Mouse (Mus musculus): ENCODE results near the gene Mrgpre. TPM values are rescaled to one million over a fixed set of nuclear protein-coding genes. Genes with fewer than 3 reads are reported as not detected.

The Mrgpre gene
- polyA plus RNA-seq (2012; rRNA removed) = 4.0 and 4.4 TPM in 2 replicates

DNA sequence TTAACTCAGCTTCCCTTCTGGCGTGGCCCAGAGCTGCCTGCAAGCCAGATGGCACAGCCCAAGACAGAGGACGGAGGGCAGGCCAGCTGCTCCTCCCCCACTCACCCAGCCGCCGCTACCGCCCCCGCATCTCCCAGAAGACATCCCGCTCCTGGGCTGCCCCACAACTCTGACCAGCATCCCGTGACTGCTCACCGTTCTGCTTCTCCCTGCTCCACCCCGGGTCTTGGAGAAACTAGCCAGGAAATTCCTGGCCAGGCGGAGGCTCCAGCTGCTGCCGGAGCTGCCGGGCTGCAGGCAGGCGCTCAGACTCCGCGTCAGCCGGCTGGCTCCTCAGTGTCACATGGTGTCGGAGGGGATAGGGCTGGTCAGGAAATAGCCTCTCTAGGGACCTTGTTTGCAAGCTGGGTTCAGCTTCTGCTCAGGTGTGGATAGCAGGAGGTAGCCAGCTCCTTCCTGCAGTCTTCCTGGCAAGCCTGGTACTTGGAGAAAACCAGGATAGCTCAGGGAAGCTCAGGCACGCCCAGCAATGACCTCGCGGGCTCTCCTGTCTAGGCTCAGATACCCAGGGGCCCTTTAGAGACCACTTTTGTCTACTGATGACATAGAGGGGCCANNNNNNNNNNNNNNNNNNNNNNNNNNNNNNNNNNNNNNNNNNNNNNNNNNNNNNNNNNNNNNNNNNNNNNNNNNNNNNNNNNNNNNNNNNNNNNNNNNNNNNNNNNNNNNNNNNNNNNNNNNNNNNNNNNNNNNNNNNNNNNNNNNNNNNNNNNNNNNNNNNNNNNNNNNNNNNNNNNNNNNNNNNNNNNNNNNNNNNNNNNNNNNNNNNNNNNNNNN, at the start of gene Mrgpre:
Gene Mrgpre (minus strand): TSS at position 505 of the 834 bp plus-strand sequence.
- Histone ChIP-seq H3K27ac (ENCODE audit: insufficient read depth, low read length) (no peak within 1 kb of the TSS), H3K27me3 (ENCODE audit: control insufficient read depth, insufficient read depth, low read length) (no peaks in the 10 kb centered on the region), H3K4me1 (ENCODE audit: control insufficient read depth, insufficient read depth, low read length) (peaks cover 26% of the 10 kb centered on the region), H3K4me3 (replicated peaks; ENCODE audit: insufficient read depth, low read depth, low read length) (peak within 1 kb of the TSS; percentile 29)
- peak; percentile 45 to 56 for DNase-seq
- 2% methylated on average over 21 of the region's 21 CpGs for WGBS
- TF ChIP-seq POLR2A (IDR thresholded peaks at IDR 0.05; ENCODE audit: borderline replicate concordance, insufficient read depth, low read length) (no peak), CTCF (IDR thresholded peaks at IDR 0.05; ENCODE audit: borderline replicate concordance, insufficient read depth, low read depth, low read length) (no peak)

DNA sequence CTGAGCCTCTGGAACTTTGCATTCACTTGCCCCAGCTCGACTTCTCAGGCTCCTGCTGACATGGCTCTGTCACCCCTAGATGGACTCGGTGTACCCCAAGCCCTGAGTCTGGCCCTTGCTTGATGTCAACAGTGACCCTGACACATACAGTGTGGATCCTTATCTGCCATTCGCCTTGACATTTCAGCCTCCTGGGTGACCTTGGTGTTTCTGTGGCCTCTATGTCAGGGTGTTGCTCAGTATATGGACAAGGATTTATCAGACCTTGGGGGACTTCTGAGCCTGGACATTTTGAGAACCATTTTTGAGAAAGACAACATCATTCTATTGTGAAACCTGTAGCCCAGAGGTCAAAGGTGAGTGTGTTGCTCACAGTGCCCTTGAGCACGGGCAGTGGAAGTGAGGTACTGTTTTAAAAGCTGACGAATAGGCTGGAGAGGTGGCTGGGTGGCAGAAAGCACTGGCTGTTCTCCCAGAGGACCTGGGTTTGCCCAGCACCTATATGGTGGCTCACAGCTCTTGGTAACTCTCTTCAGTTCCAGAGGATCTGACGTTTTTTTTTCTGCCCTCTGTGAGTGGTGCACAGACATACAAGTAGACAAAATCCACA, 49.4 kb upstream of the Mrgpre start:
- Histone ChIP-seq H3K4me1 (ENCODE audit: control insufficient read depth, insufficient read depth, low read length) (peaks cover 13% of the 10 kb centered on the region; the same call in 1 of the 2 replicates), H3K4me3 (replicated peaks; ENCODE audit: insufficient read depth, low read depth, low read length) (no peak overlapping the region), H3K27me3 (ENCODE audit: control insufficient read depth, insufficient read depth, low read length) (no peaks in the 10 kb centered on the region), H3K27ac (ENCODE audit: insufficient read depth, low read length) (no peak overlapping the region)
- WGBS = 82% methylated on average over 6 of the region's 6 CpGs
- no peak for TF ChIP-seq CTCF (IDR thresholded peaks at IDR 0.05; ENCODE audit: borderline replicate concordance, insufficient read depth, low read depth, low read length)
- TF ChIP-seq POLR2A (IDR thresholded peaks at IDR 0.05; ENCODE audit: borderline replicate concordance, insufficient read depth, low read length) = no peak
- no peak for DNase-seq

GRCm38 (mm10) chr7:143832611-143833010, 48.3 kb upstream of the Mrgpre start:
- Histone ChIP-seq H3K4me3 (replicated peaks; ENCODE audit: insufficient read depth, low read depth, low read length) (no peak overlapping the region), H3K4me1 (ENCODE audit: control insufficient read depth, insufficient read depth, low read length) (peaks cover 13% of the 10 kb centered on the region; the same call in 1 of the 2 replicates), H3K27me3 (ENCODE audit: control insufficient read depth, insufficient read depth, low read length) (no peaks in the 10 kb centered on the region), H3K27ac (ENCODE audit: insufficient read depth, low read length) (no peak overlapping the region)
- no peak for DNase-seq
- 97% methylated on average over 2 of the region's 2 CpGs for WGBS
- TF ChIP-seq POLR2A (IDR thresholded peaks at IDR 0.05; ENCODE audit: borderline replicate concordance, insufficient read depth, low read length) = no peak
- no peak for TF ChIP-seq CTCF (IDR thresholded peaks at IDR 0.05; ENCODE audit: borderline replicate concordance, insufficient read depth, low read depth, low read length)

DNA sequence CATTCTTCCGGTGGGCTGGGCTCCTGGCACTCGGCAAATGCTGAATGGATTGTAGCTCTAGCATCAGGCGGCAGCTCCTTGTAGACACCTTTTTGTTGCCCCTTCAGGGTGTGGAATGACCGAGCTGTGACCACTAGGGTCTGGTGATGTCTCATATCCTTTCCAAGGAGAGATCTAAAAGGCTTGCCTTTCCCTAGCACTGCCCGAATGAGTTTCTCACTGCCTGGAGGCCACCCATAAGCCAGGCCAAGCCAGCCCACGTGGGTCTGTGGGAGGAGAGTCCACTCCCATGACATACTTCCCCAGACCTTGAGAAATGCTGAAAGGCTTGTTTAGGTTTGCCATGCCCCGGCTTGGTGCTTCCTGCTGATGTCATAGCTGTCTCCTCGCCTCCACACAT, 47.9 kb upstream of the Mrgpre start:
- Histone ChIP-seq H3K27ac (ENCODE audit: insufficient read depth, low read length) (no peak overlapping the region), H3K4me1 (ENCODE audit: control insufficient read depth, insufficient read depth, low read length) (peaks cover 13% of the 10 kb centered on the region; the same call in 1 of the 2 replicates), H3K4me3 (replicated peaks; ENCODE audit: insufficient read depth, low read depth, low read length) (no peak overlapping the region), H3K27me3 (ENCODE audit: control insufficient read depth, insufficient read depth, low read length) (no peaks in the 10 kb centered on the region)
- DNase-seq = no peak
- no peak for TF ChIP-seq CTCF (IDR thresholded peaks at IDR 0.05; ENCODE audit: borderline replicate concordance, insufficient read depth, low read depth, low read length)
- TF ChIP-seq POLR2A (IDR thresholded peaks at IDR 0.05; ENCODE audit: borderline replicate concordance, insufficient read depth, low read length) = no peak
- WGBS = 67% methylated on average over 8 of the region's 8 CpGs

DNA sequence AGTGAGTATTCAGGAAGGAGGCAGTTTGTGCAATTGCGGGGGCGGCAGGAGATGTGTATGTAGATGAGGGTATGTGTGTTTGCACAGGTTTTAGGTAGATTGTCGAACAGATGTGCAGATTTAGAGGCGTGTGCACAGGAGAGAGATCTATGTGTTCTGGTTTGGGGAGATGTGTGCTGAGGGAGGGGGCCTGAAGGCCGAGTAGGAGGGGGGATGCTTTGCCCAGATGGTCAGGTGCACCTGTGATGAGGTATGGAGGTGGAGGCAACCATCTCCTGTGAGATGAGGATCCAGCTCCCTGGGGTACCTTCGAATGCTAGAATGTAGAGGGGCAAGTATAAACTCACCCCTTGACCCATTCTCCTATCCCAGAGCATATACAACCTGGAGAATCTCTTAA, 46.1 kb upstream of the Mrgpre start:
- no peak for DNase-seq
- Histone ChIP-seq H3K27ac (ENCODE audit: insufficient read depth, low read length) (peak overlapping the region; percentile 23; the same call in 1 of the 2 replicates), H3K27me3 (ENCODE audit: control insufficient read depth, insufficient read depth, low read length) (no peaks in the 10 kb centered on the region), H3K4me3 (replicated peaks; ENCODE audit: insufficient read depth, low read depth, low read length) (peak overlapping the region; percentile 78), H3K4me1 (ENCODE audit: control insufficient read depth, insufficient read depth, low read length) (peaks cover 10% of the 10 kb centered on the region; the same call in 1 of the 2 replicates)
- WGBS = 2% methylated on average over 6 of the region's 6 CpGs
- TF ChIP-seq POLR2A (IDR thresholded peaks at IDR 0.05; ENCODE audit: borderline replicate concordance, insufficient read depth, low read length) (no peak), CTCF (IDR thresholded peaks at IDR 0.05; ENCODE audit: borderline replicate concordance, insufficient read depth, low read depth, low read length) (no peak)

GRCm38 (mm10) chr7:143829504-143830331, 45.4 kb upstream of the Mrgpre start:
- Histone ChIP-seq H3K27ac (ENCODE audit: insufficient read depth, low read length) (peak overlapping the region; percentile 43; the same call in 1 of the 2 replicates), H3K4me1 (ENCODE audit: control insufficient read depth, insufficient read depth, low read length) (peaks cover 5% of the 10 kb centered on the region; the same call in 1 of the 2 replicates)
- WGBS = under 1% methylated on average over 37 of the region's 37 CpGs

DNA sequence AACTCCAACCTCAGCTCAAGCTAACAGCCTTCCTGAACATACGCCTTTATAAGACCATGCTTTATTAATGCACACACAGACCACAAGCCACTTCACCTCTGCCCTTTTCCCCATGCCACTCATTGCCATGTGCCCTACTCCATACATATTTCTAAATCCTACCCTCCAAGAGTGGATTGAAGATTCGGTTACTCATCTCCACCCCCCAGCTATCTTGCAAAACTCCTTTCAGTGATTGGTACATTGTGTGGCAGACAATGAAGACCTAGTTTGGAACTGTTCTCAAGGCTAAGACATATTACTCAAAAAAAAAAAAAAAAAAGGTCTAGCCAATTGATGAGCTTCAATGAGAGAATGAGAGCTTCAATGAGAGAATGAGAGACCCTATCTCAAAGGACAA, 42.7 kb upstream of the Mrgpre start:
- 90% methylated on average over 2 of the region's 2 CpGs for WGBS
- TF ChIP-seq CTCF (IDR thresholded peaks at IDR 0.05; ENCODE audit: borderline replicate concordance, insufficient read depth, low read depth, low read length) (no peak), POLR2A (IDR thresholded peaks at IDR 0.05; ENCODE audit: borderline replicate concordance, insufficient read depth, low read length) (no peak)
- no peaks in the 10 kb centered on the region for H3K27me3 ChIP-seq (ENCODE audit: control insufficient read depth, insufficient read depth, low read length)

More at GRCm38 (mm10) chr7:143829504-143830331, 45.4 kb upstream of the Mrgpre start:
- peak; percentile 95 to 98 for DNase-seq
- Histone ChIP-seq H3K4me3 (replicated peaks; ENCODE audit: insufficient read depth, low read depth, low read length) (peak overlapping the region; percentile 78), H3K27me3 (ENCODE audit: control insufficient read depth, insufficient read depth, low read length) (no peaks in the 10 kb centered on the region)
- TF ChIP-seq CTCF (IDR thresholded peaks at IDR 0.05; ENCODE audit: borderline replicate concordance, insufficient read depth, low read depth, low read length) (peak; percentile 79), POLR2A (IDR thresholded peaks at IDR 0.05; ENCODE audit: borderline replicate concordance, insufficient read depth, low read length) (peak; percentile 80)

More for the DNA sequence above, 42.7 kb upstream of the Mrgpre start:
- DNase-seq = no peak
- Histone ChIP-seq H3K4me3 (replicated peaks; ENCODE audit: insufficient read depth, low read depth, low read length) (no peak overlapping the region), H3K4me1 (ENCODE audit: control insufficient read depth, insufficient read depth, low read length) (peaks cover 6% of the 10 kb centered on the region; the same call in 1 of the 2 replicates), H3K27ac (ENCODE audit: insufficient read depth, low read length) (no peak overlapping the region)
